Mouse (Mus musculus) liver, embryonic 12.5 days (tissue): Measurements from ENCODE around the gene Gm7075. TPM values are rescaled to one million over a fixed set of nuclear protein-coding genes. Genes with fewer than 3 reads are reported as not detected.
A peak's percentile ranks its signal among the peaks of the same experiment; 100 is the strongest.
"Not testable (repeated sequence)": the region's sequence is repeated elsewhere in the genome, so short reads cannot be mapped to it uniquely, and the experiment has no call there.

Experiments
- ATAC-seq: fragments of 200-750 bp; cut with Nextera tagmentation; 2 replicates; pipeline ENCODE4 v1.8.0; 2017; ENCODE audit warnings: moderate number of reproducible peaks, mild to moderate bottlenecking, moderate library complexity
- H3K27ac ChIP-seq: fragments of 300-500 bp; sonication (generic); 2 replicates; pipeline ENCODE4 v1.5.1; 2016; ENCODE audit warnings: mild to moderate bottlenecking
- H3K27me3 ChIP-seq: fragments of 300-500 bp; sonication (generic); replicated peaks from 2 replicates; pipeline ENCODE4 v1.6.1; 2016; ENCODE audit warnings: mild to moderate bottlenecking, moderate library complexity
- H3K36me3 ChIP-seq: fragments of 300-500 bp; sonication (generic); 2 replicates; pipeline ENCODE4 v1.6.1; 2016; ENCODE audit warnings: mild to moderate bottlenecking, moderate library complexity
- H3K4me1 ChIP-seq: fragments of 300-500 bp; sonication (generic); 2 replicates; pipeline ENCODE4 v1.6.1; 2016
- H3K4me2 ChIP-seq: fragments of 300-500 bp; sonication (generic); 2 replicates; pipeline ENCODE4 v1.6.1; 2016; ENCODE audit warnings: mild to moderate bottlenecking, moderate library complexity
- H3K4me3 ChIP-seq: fragments of 300-500 bp; sonication (generic); 2 replicates; pipeline ENCODE4 v1.5.1; 2016; ENCODE audit warnings: mild to moderate bottlenecking, moderate library complexity
- H3K9ac ChIP-seq: fragments of 300-500 bp; sonication (generic); 2 replicates; pipeline ENCODE4 v1.6.1; 2016; ENCODE audit warnings: mild to moderate bottlenecking, moderate library complexity
- H3K9me3 ChIP-seq: fragments of 300-500 bp; sonication (generic); replicated peaks from 2 replicates; pipeline ENCODE4 v1.6.1; 2016; ENCODE audit warnings: mild to moderate bottlenecking, moderate library complexity
- WGBS: fragments of 180-500 bp; shearing (Covaris S2); methylation state at CpG from one replicate; pipeline ENCODE4 v1.1.7; 2016; ENCODE audit not compliant: insufficient replicate concordance; 5-methylcytosine and 5-hydroxymethylcytosine counted together
- polyA plus RNA-seq: library from polyadenylated mRNA; unstranded; fragments of >200 nt; fragmentation: Nextera tagmentation; extraction: Ambion mirVana; gene quantifications from 2 replicates; pipeline ENCODE4 v1.2.1, GENCODE M21; 2016

Gm7075 gene
- polyA plus RNA-seq, 1 experiment from 2014 or later = not detected

DNA sequence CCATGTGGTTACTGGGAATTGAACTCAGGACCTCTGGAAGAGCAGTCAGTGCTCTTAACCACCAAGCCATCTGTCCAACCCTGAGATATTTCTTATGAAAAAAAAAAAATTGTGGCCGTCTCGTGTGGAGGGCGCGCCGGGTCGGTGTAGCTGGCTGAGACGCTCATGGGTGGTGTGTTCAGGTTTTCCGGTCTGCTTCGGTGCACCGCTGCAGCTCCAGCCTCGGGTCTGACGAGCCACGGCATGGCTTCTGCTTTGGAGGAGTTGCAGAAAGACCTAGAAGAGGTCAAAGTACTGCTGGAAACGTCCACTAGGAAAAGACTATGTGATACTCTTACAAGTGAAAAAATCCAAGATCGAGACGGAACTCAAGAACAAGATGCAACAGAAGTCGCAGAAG, 8.8 kb downstream of the Gm7075 start:
- no peak overlapping the region for H3K4me3 ChIP-seq
- no peak for ATAC-seq
- no peak overlapping the region for H3K9ac ChIP-seq
- no peak overlapping the region for H3K27ac ChIP-seq
- H3K9me3 ChIP-seq = no peaks in the 10 kb centered on the region
- peaks cover 4% of the 10 kb centered on the region for H3K27me3 ChIP-seq
- no peaks in the 10 kb centered on the region for H3K36me3 ChIP-seq
- no peak overlapping the region for H3K4me2 ChIP-seq
- 77% methylated on average over 17 of the region's 17 CpGs for WGBS
- peaks cover 19% of the 10 kb centered on the region; the same call in 1 of the 2 replicates for H3K4me1 ChIP-seq

DNA sequence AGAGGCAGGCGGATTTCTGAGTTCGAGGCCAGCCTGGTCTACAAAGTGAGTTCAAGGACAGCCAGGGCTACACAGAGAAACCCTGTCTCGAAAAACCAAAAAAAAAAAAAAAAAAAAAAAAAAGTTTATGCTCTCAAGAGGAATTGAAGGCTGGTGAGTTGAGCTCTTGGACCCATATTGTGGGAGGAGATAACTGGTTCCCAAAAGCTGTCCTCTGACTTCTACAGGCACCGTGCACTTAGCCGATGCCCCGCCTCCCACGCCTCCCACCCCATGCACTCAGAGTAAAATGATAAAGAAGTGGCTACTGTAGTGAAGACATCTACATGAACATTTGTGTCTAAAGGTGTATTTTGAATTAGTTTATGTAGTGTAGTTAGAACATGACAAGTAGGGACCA, 9.9 kb downstream of the Gm7075 start:
- H3K36me3 ChIP-seq, H3K27ac ChIP-seq, ATAC-seq, H3K27me3 ChIP-seq, H3K9me3 ChIP-seq, H3K4me3 ChIP-seq, H3K4me2 ChIP-seq, H3K9ac ChIP-seq: not testable (repeated sequence)
- peaks cover 15% of the 10 kb centered on the region; the same call in 1 of the 2 replicates for H3K4me1 ChIP-seq
- 62% methylated on average over 6 of the region's 7 CpGs for WGBS

GRCm38 (mm10) chr10:63410162-63410956, 11.2 kb downstream of the Gm7075 start:
- Histone ChIP-seq H3K4me2 (no peak overlapping the region), H3K9me3 (no peaks in the 10 kb centered on the region), H3K4me3 (no peak overlapping the region), H3K27me3 (no peaks in the 10 kb centered on the region), H3K27ac (no peak overlapping the region), H3K36me3 (peaks cover 5% of the 10 kb centered on the region; the same call in 1 of the 2 replicates), H3K4me1 (peaks cover 12% of the 10 kb centered on the region; the same call in 1 of the 2 replicates), H3K9ac (no peak overlapping the region)
- WGBS = 62% methylated on average over 16 of the region's 16 CpGs
- no peak; the same call in 1 of the 2 replicates for ATAC-seq

DNA sequence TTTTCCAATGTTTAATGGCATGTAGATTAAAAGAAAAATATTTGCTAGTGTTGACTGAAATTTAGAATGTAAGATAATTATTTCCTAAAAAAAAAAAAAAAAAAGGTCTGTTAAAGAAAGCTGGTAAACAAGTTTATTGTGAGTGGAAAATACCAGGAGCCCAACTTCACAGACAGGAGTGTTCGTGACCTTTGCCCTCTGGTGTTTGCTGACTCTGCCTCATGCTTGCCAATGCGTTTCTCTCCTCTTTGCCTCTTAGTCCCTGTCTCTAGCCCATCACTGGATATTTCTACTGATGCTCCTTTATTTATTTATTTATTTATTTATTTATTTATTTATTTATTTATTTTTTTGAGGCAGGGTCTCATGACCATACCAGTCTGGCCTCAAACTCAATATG, 18.0 kb downstream of the Gm7075 start:
- H3K36me3 ChIP-seq = peaks cover 5% of the 10 kb centered on the region; the same call in 1 of the 2 replicates
- ATAC-seq = peak; percentile 30; the same call in 1 of the 2 replicates
- no peak overlapping the region for H3K27ac ChIP-seq
- no peaks in the 10 kb centered on the region for H3K27me3 ChIP-seq
- H3K9me3 ChIP-seq = no peaks in the 10 kb centered on the region
- H3K4me2 ChIP-seq = no peak overlapping the region
- 70% methylated on average over 2 of the region's 2 CpGs for WGBS
- no peaks in the 10 kb centered on the region for H3K4me1 ChIP-seq
- H3K9ac ChIP-seq = no peak overlapping the region
- H3K4me3 ChIP-seq = no peak overlapping the region

GRCm38 (mm10) chr10:63402731-63403504, 18.7 kb downstream of the Gm7075 start:
- Histone ChIP-seq H3K9ac (no peak overlapping the region), H3K4me2 (no peak overlapping the region), H3K4me1 (no peaks in the 10 kb centered on the region), H3K9me3 (no peaks in the 10 kb centered on the region), H3K27me3 (no peaks in the 10 kb centered on the region), H3K4me3 (no peak overlapping the region), H3K36me3 (peaks cover 11% of the 10 kb centered on the region; the same call in 1 of the 2 replicates), H3K27ac (0 out of 2 replicates have a peak overlapping the region, but pooled peaks have one; percentile 4)
- ATAC-seq = no peak
- 75% methylated on average over 5 of the region's 5 CpGs for WGBS

DNA sequence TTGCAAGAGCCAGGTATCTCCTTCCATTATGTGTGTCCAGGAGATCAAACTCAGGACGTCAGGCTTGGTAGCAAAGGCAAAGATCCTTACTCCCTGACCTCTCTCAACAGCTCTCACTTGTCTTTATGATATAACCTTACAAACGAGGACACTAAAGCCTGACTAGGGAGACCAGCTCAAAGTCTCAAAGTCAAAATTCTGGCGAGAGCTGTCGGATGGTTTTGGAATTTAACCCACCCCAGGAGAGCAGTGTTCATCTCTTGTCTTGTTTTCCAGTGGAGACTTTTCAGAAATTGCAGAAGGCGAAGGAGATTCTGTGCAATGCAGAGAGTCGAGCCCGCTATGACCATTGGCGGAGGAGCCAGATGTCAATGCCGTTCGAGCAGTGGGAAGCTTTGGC, 24.6 kb downstream of the Gm7075 start:
- Histone ChIP-seq H3K4me2 (no peak overlapping the region), H3K27ac (no peak overlapping the region), H3K36me3 (peaks cover 20% of the 10 kb centered on the region), H3K27me3 (no peaks in the 10 kb centered on the region), H3K9ac (no peak overlapping the region), H3K9me3 (no peaks in the 10 kb centered on the region), H3K4me3 (no peak overlapping the region), H3K4me1 (no peaks in the 10 kb centered on the region)
- 77% methylated on average over 10 of the region's 10 CpGs for WGBS
- ATAC-seq = no peak

GRCm38 (mm10) chr10:63388948-63389347, 32.6 kb downstream of the Gm7075 start:
- no peak for ATAC-seq
- Histone ChIP-seq H3K4me2 (peak overlapping the region; percentile 3; the same call in 1 of the 2 replicates), H3K4me3 (no peak overlapping the region), H3K36me3 (no peaks in the 10 kb centered on the region), H3K27me3 (no peaks in the 10 kb centered on the region), H3K4me1 (peaks cover 12% of the 10 kb centered on the region; the same call in 1 of the 2 replicates), H3K9me3 (no peaks in the 10 kb centered on the region), H3K27ac (no peak overlapping the region), H3K9ac (no peak overlapping the region)
- WGBS = 59% methylated on average over 4 of the region's 4 CpGs

DNA sequence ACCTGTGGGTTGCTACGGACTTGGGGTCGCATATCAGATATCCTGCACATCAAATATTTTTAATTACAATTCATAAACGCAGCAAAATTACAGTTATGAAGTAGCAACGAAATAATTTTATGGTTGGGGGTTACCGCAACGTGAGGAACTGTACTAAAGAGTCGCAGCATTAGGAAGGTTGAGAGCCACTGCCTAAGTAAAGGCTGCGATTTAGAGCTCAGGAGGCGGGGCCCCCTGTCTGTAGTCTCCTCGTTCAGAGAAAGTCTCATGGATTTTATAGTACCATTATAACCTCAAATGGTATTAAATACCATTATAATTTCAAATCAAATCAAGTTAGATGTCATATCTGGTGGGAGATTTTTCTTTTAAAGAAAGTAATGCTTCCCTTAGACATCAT, 34.6 kb downstream of the Gm7075 start:
- Histone ChIP-seq H3K27ac (peak overlapping the region; percentile 80), H3K4me2 (peak overlapping the region; percentile 83), H3K36me3 (no peaks in the 10 kb centered on the region), H3K9ac (peak overlapping the region; percentile 79), H3K4me3 (peak overlapping the region; percentile 68), H3K4me1 (peaks cover 15% of the 10 kb centered on the region), H3K9me3 (no peaks in the 10 kb centered on the region), H3K27me3 (no peaks in the 10 kb centered on the region)
- no peak for ATAC-seq
- WGBS = 2% methylated on average over 10 of the region's 10 CpGs

- Histone ChIP-seq H3K27me3 (no peaks in the 10 kb centered on the region), H3K9me3 (no peaks in the 10 kb centered on the region), H3K4me2 (peak overlapping the region; percentile 83), H3K4me3 (peak overlapping the region; percentile 68), H3K4me1 (peaks cover 20% of the 10 kb centered on the region), H3K36me3 (no peaks in the 10 kb centered on the region), H3K27ac (peak overlapping the region; percentile 80), H3K9ac (peak overlapping the region; percentile 79)
- peak; percentile 85 for ATAC-seq
- WGBS = under 1% methylated on average over 19 of the region's 19 CpGs
Measured at GRCm38 (mm10) chr10:63386444-63386843, 35.1 kb downstream of the Gm7075 start.

DNA sequence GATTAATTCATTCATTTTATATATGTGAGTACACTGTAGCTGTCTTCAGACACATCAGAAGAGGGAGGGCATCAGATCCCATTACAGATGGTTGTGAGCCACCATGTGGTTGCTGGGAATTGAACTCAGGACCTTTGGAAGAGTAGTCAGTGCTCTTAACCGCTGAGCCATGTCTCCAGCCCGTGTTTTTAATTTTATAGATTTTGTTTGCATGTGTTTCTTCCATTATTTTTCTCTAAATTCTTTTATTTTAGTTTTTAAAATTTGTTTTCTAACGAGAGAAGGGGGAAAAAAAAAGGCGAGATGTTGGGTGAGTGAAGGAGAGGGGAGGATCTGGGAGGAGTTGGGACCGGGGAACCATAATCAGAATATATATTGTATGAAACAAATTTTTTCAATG, 35.7 kb downstream of the Gm7075 start:
- ATAC-seq, H3K27me3 ChIP-seq, H3K36me3 ChIP-seq, H3K9me3 ChIP-seq: not testable (repeated sequence)
- WGBS = 24% methylated on average over 5 of the region's 5 CpGs
- Histone ChIP-seq H3K4me1 (peaks cover 26% of the 10 kb centered on the region), H3K9ac (peak overlapping the region; percentile 79), H3K27ac (peak overlapping the region; percentile 80), H3K4me2 (peak overlapping the region; percentile 83), H3K4me3 (peak overlapping the region; percentile 68)

GRCm38 (mm10) chr10:63382372-63383279, 39.0 kb downstream of the Gm7075 start, which contains the start of gene Dnajc12:
TSS of gene Dnajc12 (plus strand) at chr10:63382443.
- Histone ChIP-seq H3K36me3 (no peaks in the 10 kb centered on the region), H3K27me3 (no peaks in the 10 kb centered on the region; the same call in 1 of the 2 replicates), H3K4me3 (peak within 1 kb of the TSS; percentile 67), H3K4me1 (peaks cover 24% of the 10 kb centered on the region), H3K9ac (peak within 1 kb of the TSS; percentile 72), H3K4me2 (peak within 1 kb of the TSS; percentile 88), H3K27ac (no peak within 1 kb of the TSS), H3K9me3 (no peaks in the 10 kb centered on the region)
- peak; percentile 88 for ATAC-seq
- under 1% methylated on average over 28 of the region's 28 CpGs for WGBS
